Mouse (Mus musculus): Measurements from ENCODE around the gene Gpat3. TPM values are rescaled to one million over a fixed set of nuclear protein-coding genes. Genes with fewer than 3 reads are reported as not detected.

Gene Gpat3
- polyA plus RNA-seq, 1 experiment from 2014 or later: 13.6 TPM

DNA sequence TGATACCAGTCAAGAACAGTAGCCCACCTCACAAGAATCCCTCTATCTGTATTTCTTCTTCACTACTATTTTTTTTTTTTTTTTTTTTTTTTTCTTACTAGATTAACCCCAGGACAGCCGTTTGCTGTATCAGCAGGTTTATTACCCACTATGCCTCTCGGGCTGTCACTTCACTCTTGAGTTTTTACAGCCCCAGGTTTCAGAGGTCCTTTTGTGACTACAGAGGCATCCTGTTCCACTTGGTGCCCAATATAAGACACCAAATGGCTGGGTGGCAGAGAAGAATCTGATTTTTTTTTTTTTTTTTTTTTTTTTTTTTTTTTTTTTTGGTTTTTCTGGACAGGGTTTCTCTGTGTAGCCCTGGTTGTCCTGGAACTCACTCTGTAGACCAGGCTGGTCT is 1.6 kb downstream of the Gpat3 start:
- no peak for ATAC-seq (replicated peaks; ENCODE audit: extremely low read depth, insufficient read depth, low FRiP score)
- Histone ChIP-seq H3K4me2 (ENCODE audit: low read depth, low read length) (peak overlapping the region; percentile 71), H3K4me3 (ENCODE audit: low read length) (peak overlapping the region; percentile 70), H3K27ac (ENCODE audit: low read length) (peak overlapping the region; percentile 97), H3K9me3 (replicated peaks; ENCODE audit: control insufficient read depth, low read length) (peaks cover 4% of the 10 kb centered on the region), H3K36me3 (ENCODE audit: control insufficient read depth, insufficient read depth) (peaks cover 5% of the 10 kb centered on the region), H3K27me3 (ENCODE audit: control insufficient read depth, insufficient read depth, low read length) (no peaks in the 10 kb centered on the region; the same call in 1 of the 2 replicates), H3K4me1 (ENCODE audit: control insufficient read depth, insufficient read depth, low read length) (peaks cover 6% of the 10 kb centered on the region; the same call in 1 of the 2 replicates), H3K9ac (ENCODE audit: low read length) (peak overlapping the region; percentile 85)
- WGBS: 6% methylated on average over 2 of the region's 2 CpGs

DNA sequence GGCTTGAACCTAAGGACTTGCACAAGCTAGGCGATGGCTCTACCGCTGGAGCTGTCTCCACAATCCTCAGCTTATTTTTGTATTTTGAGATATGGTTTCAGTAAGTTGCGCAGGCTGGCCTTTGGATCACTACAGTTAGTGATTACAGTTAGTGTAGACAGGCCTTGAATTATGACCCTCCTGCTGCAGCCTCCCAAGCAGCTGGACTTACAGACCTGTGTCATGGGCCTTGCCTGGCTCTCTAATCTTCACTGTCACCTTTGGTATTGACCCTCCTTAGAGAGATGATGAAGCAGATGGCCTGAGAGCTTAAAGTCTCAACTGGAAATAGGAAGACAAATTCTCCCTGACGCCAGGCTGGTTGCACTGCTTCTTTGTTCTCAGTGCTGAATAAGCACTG is 8.4 kb downstream of the Gpat3 start:
- no peaks in the 10 kb centered on the region for H3K9me3 ChIP-seq (replicated peaks; ENCODE audit: control insufficient read depth, low read length)
- no peak overlapping the region for H3K4me3 ChIP-seq (ENCODE audit: low read length)
- H3K36me3 ChIP-seq (ENCODE audit: control insufficient read depth, insufficient read depth): peaks cover 5% of the 10 kb centered on the region
- whole genome bisulfite sequencing: 64% methylated on average over 4 of the region's 4 CpGs
- no peak overlapping the region for H3K27ac ChIP-seq (ENCODE audit: low read length)
- no peaks in the 10 kb centered on the region for H3K4me1 ChIP-seq (ENCODE audit: control insufficient read depth, insufficient read depth, low read length)
- H3K27me3 ChIP-seq (ENCODE audit: control insufficient read depth, insufficient read depth, low read length): no peaks in the 10 kb centered on the region
- no peak overlapping the region for H3K4me2 ChIP-seq (ENCODE audit: low read depth, low read length)
- H3K9ac ChIP-seq (ENCODE audit: low read length): no peak overlapping the region
- ATAC-seq (replicated peaks; ENCODE audit: extremely low read depth, insufficient read depth, low FRiP score): no peak

DNA sequence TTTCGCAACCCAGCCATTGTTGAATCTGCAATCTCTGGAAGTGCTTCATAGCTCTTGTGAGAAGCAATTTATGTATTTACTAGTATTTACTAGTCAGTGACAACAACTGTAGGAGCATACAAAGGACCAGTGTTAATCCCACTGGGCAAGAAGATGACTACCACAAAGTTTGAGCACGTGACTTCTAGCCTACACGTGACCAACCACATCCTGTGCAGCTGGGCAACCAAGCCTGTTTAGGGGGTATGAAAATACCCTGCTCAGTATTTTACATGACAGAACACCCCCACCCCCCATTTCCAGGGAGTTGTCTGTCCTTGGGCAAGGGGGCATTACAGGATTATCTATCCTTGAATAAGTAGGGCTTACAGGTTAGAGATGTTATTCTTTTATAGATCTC is 11.0 kb downstream of the Gpat3 start:
- Histone ChIP-seq H3K36me3 (ENCODE audit: control insufficient read depth, insufficient read depth) (no peaks in the 10 kb centered on the region), H3K9me3 (replicated peaks; ENCODE audit: control insufficient read depth, low read length) (no peaks in the 10 kb centered on the region), H3K27ac (ENCODE audit: low read length) (no peak overlapping the region), H3K27me3 (ENCODE audit: control insufficient read depth, insufficient read depth, low read length) (no peaks in the 10 kb centered on the region), H3K4me1 (ENCODE audit: control insufficient read depth, insufficient read depth, low read length) (peaks cover 16% of the 10 kb centered on the region), H3K4me3 (ENCODE audit: low read length) (no peak overlapping the region), H3K4me2 (ENCODE audit: low read depth, low read length) (no peak overlapping the region), H3K9ac (ENCODE audit: low read length) (no peak overlapping the region)
- no peak for ATAC-seq (replicated peaks; ENCODE audit: extremely low read depth, insufficient read depth, low FRiP score)
- whole genome bisulfite sequencing: 82% methylated on average over 3 of the region's 3 CpGs

DNA sequence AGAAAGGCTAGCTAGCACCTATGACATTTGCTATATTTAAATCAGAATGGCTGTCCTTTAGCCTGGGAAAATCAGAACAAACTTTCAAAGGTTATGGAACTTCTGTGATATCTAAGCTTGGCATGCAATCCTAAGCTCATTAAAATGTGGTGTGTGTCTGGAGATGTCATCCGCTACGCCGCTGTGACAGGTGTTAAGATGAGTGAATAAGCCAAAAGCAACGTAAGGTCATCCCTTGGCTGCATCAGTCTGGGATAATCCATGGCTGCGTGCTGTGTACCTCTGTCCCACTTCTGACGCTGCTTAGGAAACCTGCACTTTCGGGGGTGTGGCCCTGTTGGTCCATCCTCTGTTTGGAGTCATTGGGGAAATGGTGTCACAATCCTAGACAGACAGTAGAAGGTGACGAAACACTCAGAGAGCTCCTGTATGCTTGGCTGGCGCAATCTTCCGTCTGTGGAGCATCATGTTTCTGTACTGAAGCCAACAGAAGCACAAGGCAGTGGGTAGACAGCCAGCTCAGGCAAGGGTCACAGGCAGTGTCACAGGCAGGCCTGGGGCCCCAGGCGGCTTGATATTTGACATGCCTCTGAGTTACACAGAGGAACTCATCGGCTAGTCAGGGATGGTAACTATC is 15.0 kb downstream of the Gpat3 start:
- H3K9me3 ChIP-seq (replicated peaks; ENCODE audit: control insufficient read depth, low read length): no peaks in the 10 kb centered on the region
- peak overlapping the region; percentile 20 for H3K4me2 ChIP-seq (ENCODE audit: low read depth, low read length)
- no peak overlapping the region for H3K9ac ChIP-seq (ENCODE audit: low read length)
- H3K36me3 ChIP-seq (ENCODE audit: control insufficient read depth, insufficient read depth): no peaks in the 10 kb centered on the region
- H3K4me3 ChIP-seq (ENCODE audit: low read length): no peak overlapping the region
- no peaks in the 10 kb centered on the region for H3K27me3 ChIP-seq (ENCODE audit: control insufficient read depth, insufficient read depth, low read length)
- peaks cover 33% of the 10 kb centered on the region for H3K4me1 ChIP-seq (ENCODE audit: control insufficient read depth, insufficient read depth, low read length)
- 36% methylated on average over 12 of the region's 12 CpGs for WGBS
- ATAC-seq (replicated peaks; ENCODE audit: extremely low read depth, insufficient read depth, low FRiP score): peak; percentile 83
- H3K27ac ChIP-seq (ENCODE audit: low read length): peak overlapping the region; percentile 85

DNA sequence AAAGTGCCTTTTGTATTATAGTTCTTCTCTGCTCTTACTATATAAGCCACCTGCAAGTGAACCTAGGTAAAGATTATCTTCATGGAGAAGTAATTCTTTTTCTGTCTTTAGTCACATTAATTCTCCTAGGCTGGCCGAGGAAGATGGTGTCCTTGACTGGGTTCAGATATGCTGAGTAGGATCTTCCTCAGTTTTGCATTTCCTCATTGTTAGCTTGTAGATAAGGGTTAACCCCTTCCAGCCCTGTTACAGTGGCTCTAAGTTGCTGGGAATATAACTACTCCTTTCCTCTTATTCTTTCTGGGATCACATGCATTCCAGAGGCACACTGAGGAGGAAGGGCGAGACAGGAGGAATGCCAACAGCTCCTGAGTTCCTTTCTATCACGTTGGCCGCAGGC is 15.6 kb downstream of the Gpat3 start:
- no peaks in the 10 kb centered on the region for H3K36me3 ChIP-seq (ENCODE audit: control insufficient read depth, insufficient read depth)
- no peaks in the 10 kb centered on the region for H3K27me3 ChIP-seq (ENCODE audit: control insufficient read depth, insufficient read depth, low read length)
- H3K9ac ChIP-seq (ENCODE audit: low read length): no peak overlapping the region
- 23% methylated on average over 4 of the region's 4 CpGs for WGBS
- H3K4me1 ChIP-seq (ENCODE audit: control insufficient read depth, insufficient read depth, low read length): peaks cover 36% of the 10 kb centered on the region
- peak overlapping the region; percentile 85 for H3K27ac ChIP-seq (ENCODE audit: low read length)
- no peaks in the 10 kb centered on the region for H3K9me3 ChIP-seq (replicated peaks; ENCODE audit: control insufficient read depth, low read length)
- no peak overlapping the region for H3K4me3 ChIP-seq (ENCODE audit: low read length)
- H3K4me2 ChIP-seq (ENCODE audit: low read depth, low read length): peak overlapping the region; percentile 20
- no peak for ATAC-seq (replicated peaks; ENCODE audit: extremely low read depth, insufficient read depth, low FRiP score)

DNA sequence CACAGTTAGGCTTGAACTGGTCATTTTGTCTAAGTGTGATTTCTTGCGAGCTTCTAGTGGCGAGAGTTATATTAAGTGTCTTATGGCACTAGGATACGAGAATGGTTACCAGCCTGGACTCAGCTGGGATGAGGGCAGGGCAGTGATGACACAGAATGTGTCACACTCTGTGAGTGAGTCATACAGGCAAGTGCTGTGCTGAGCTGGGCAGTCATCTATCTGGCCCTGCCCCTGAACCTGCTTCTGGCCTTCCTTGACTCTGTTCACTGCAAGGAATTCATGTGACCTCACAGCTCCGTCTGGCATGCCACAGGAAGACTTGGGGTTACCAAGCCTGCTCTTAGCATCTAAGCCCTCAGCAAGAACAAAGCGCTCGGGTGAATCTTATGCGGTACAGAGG is 16.3 kb downstream of the Gpat3 start:
- H3K4me2 ChIP-seq (ENCODE audit: low read depth, low read length): no peak overlapping the region
- H3K9ac ChIP-seq (ENCODE audit: low read length): no peak overlapping the region
- ATAC-seq (replicated peaks; ENCODE audit: extremely low read depth, insufficient read depth, low FRiP score): no peak

DNA sequence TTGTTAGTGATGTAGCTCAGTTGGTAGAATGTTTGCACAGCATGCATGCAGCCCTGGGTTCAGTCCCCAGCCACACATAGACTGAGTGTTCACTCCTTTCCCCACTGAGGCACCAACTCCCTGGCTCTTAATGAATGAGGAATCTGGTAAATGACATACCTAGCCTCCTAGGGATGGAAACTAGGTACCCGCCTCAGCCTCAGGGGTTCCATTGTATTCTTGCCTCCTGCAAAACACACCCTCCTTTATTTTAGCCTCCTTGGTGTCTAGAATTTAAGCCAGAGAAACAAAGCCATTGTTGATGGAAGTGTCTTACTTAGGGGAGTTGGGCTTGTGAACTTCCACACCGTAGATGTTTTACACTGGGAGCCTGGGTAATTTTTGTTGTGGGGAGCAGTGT is 17.6 kb downstream of the Gpat3 start:
- no peak for ATAC-seq (replicated peaks; ENCODE audit: extremely low read depth, insufficient read depth, low FRiP score)
- no peak overlapping the region for H3K9ac ChIP-seq (ENCODE audit: low read length)
- peaks cover 42% of the 10 kb centered on the region for H3K4me1 ChIP-seq (ENCODE audit: control insufficient read depth, insufficient read depth, low read length)
- H3K4me2 ChIP-seq (ENCODE audit: low read depth, low read length): no peak overlapping the region
- H3K9me3 ChIP-seq (replicated peaks; ENCODE audit: control insufficient read depth, low read length): no peaks in the 10 kb centered on the region
- H3K27ac ChIP-seq (ENCODE audit: low read length): no peak overlapping the region
- H3K27me3 ChIP-seq (ENCODE audit: control insufficient read depth, insufficient read depth, low read length): no peaks in the 10 kb centered on the region
- H3K36me3 ChIP-seq (ENCODE audit: control insufficient read depth, insufficient read depth): no peaks in the 10 kb centered on the region
- no peak overlapping the region for H3K4me3 ChIP-seq (ENCODE audit: low read length)
- 89% methylated on average over 2 of the region's 2 CpGs for WGBS

More for the DNA sequence above, 16.3 kb downstream of the Gpat3 start:
- no peak overlapping the region for H3K4me3 ChIP-seq (ENCODE audit: low read length)
- H3K27ac ChIP-seq (ENCODE audit: low read length): peak overlapping the region; percentile 85
- no peaks in the 10 kb centered on the region for H3K27me3 ChIP-seq (ENCODE audit: control insufficient read depth, insufficient read depth, low read length)
- H3K36me3 ChIP-seq (ENCODE audit: control insufficient read depth, insufficient read depth): no peaks in the 10 kb centered on the region
- no peaks in the 10 kb centered on the region for H3K9me3 ChIP-seq (replicated peaks; ENCODE audit: control insufficient read depth, low read length)
- 67% methylated on average over 7 of the region's 7 CpGs for WGBS
- H3K4me1 ChIP-seq (ENCODE audit: control insufficient read depth, insufficient read depth, low read length): peaks cover 38% of the 10 kb centered on the region

DNA sequence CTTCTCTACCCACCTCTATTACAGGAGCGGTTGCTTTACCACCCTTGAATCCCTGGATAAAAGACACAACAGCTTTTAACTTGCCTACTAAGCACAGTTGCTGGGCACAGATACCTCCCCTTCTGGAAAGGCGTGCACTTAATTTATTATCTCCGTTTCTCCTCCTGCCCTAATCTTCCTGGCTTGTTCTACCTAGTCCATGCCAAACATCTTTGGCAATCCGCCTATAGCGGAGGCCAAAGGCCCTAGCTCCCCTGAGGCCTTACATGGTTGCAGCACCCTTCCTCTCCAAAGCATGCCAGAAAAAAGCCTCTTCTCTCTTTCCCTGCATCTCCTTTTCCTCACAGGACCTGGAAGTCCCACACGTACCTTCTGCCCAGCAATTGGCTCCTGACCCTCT is 18.9 kb downstream of the Gpat3 start:
- H3K9ac ChIP-seq (ENCODE audit: low read length): peak overlapping the region; percentile 22; the same call in 1 of the 2 replicates
- H3K4me2 ChIP-seq (ENCODE audit: low read depth, low read length): no peak overlapping the region; the same call in 1 of the 2 replicates
- ATAC-seq (replicated peaks; ENCODE audit: extremely low read depth, insufficient read depth, low FRiP score): peak; percentile 46
- H3K9me3 ChIP-seq (replicated peaks; ENCODE audit: control insufficient read depth, low read length): no peaks in the 10 kb centered on the region
- H3K36me3 ChIP-seq (ENCODE audit: control insufficient read depth, insufficient read depth): no peaks in the 10 kb centered on the region
- no peaks in the 10 kb centered on the region for H3K27me3 ChIP-seq (ENCODE audit: control insufficient read depth, insufficient read depth, low read length)
- H3K27ac ChIP-seq (ENCODE audit: low read length): peak overlapping the region; percentile 89
- no peak overlapping the region for H3K4me3 ChIP-seq (ENCODE audit: low read length)
- 46% methylated on average over 6 of the region's 6 CpGs for WGBS
- H3K4me1 ChIP-seq (ENCODE audit: control insufficient read depth, insufficient read depth, low read length): peaks cover 42% of the 10 kb centered on the region

DNA sequence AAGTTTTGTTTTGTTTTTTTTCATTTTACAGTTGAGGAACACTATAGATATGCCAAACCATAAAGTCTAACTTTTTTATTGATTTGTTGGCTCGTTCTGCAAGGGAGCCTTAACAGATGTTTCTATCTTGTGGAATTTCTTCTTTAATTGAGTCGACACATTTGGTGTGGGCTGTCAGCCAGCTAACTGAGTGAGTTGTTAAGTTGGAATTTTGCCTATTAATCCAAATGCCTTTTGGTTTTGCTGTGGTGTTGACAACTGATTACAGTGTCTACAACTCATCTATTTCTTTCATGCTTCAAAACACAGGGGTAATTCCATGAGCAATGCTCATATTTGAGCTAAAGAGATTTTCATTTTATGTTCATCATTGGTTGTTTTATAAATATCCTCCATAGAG is 20.7 kb downstream of the Gpat3 start:
- no peak overlapping the region for H3K9ac ChIP-seq (ENCODE audit: low read length)
- WGBS: 26% methylated on average over 2 of the region's 2 CpGs
- H3K4me1 ChIP-seq (ENCODE audit: control insufficient read depth, insufficient read depth, low read length): peaks cover 30% of the 10 kb centered on the region
- H3K27ac ChIP-seq (ENCODE audit: low read length): no peak overlapping the region
- no peaks in the 10 kb centered on the region for H3K27me3 ChIP-seq (ENCODE audit: control insufficient read depth, insufficient read depth, low read length)
- H3K36me3 ChIP-seq (ENCODE audit: control insufficient read depth, insufficient read depth): peaks cover 3% of the 10 kb centered on the region
- H3K4me2 ChIP-seq (ENCODE audit: low read depth, low read length): no peak overlapping the region
- H3K4me3 ChIP-seq (ENCODE audit: low read length): no peak overlapping the region
- ATAC-seq (replicated peaks; ENCODE audit: extremely low read depth, insufficient read depth, low FRiP score): no peak
- peaks cover 4% of the 10 kb centered on the region; the same call in 1 of the 2 replicates for H3K9me3 ChIP-seq (replicated peaks; ENCODE audit: control insufficient read depth, low read length)

Measured in heart, embryonic 16.5 days (tissue).